Mouse (Mus musculus) T-helper 17 cell (primary cell): ENCODE data around the gene Myh10.

Source experiments
- in situ Hi-C, 2 experiments: fragments of 300-600 bp; cut with MboI, MseI; formaldehyde crosslinking; loops; 1 replicate in 1 of 2; 2 replicates in 1 of 2; pipeline ENCODE4 v1.15.1; 2025; ENCODE audit warnings: high pct_unique_total_duplicates in 2 of 2

Gene Myh10

GRCm38 (mm10) chr11:68857329-68857728 is 166.0 kb downstream of the Myh10 start:
- in situ Hi-C loops, result loop anchor here in 1 of 2 experiments (10.0 kb wide), 1 partner anchor 267 kb away; the partner anchor contains the start of genes 9130213A22Rik, Aloxe3 and Hes7

- in situ Hi-C loops, result loop anchor here in 1 of 2 experiments (10.0 kb wide), 1 partner anchor 265 kb away; the partner anchor contains the start of genes 9130213A22Rik, Aloxe3 and Hes7
Measured at GRCm38 (mm10) chr11:68859943-68860593, 168.7 kb downstream of the Myh10 start.

GRCm38 (mm10) chr11:68862260-68862659 is 170.9 kb downstream of the Myh10 start:
- in situ Hi-C loops, result no loop called here

GRCm38 (mm10) chr11:68863631-68864091 is 172.3 kb downstream of the Myh10 start:
- in situ Hi-C loops, result no loop called here

GRCm38 (mm10) chr11:68864544-68865189 is 173.3 kb downstream of the Myh10 start:
- in situ Hi-C loops, result no loop called here
